12 mouse cellular contexts compared by ENCODE assay signal in the genomic region with DNA sequence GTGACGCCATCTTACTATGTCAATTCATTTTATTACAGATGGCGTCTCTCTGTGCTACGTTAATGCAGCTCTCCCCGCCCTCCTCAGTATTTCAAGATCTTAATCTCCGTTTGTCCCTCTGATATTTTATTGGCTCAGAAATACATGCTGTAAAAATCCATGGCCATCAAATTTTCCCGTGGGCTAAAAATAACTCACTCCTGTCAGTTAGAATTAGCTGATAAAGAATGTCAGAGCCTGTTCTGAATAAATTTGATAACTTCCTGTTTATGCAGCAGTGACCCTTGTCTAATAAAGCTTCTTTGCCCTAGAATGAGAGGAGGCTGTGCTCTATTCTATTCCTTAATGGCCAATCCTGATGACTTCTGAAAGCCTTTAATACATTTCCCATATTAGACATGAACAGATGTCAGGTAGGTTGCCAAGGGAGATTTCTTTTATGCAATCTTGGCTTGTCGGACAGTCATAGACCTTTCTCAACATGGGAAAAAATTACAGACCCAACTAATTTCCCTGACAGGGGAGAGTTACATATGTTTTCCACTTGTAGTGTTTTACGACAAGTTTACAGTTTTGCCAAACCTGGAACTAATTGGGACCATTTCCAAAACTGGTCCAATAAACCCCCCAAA.
A peak's percentile ranks its signal among the peaks of the same experiment; 100 is the strongest.
DNase-seq lines count a peak whose midpoint lies in the region; ATAC-seq and TF ChIP-seq lines count a peak whose summit lies in the region.
"Had no signal": no experiment of that assay in that cellular context is flagged by ENCODE, and none has a peak within 500 bp of the region (broad histone marks: within the 10 kb centered on the region; RNA-seq: fewer than 3 reads in every experiment).

No protein-coding gene starts in this region.

- no peak for TF ChIP-seq CTCF in lung, postnatal 0 days (IDR thresholded peaks at IDR 0.05)

- peaks cover 49% of the 10 kb centered on the region for H3K4me1 ChIP-seq in heart, embryonic 15.5 days (replicated peaks)
- H3K4me1 ChIP-seq in lung, postnatal 0 days (ENCODE audit: insufficient read depth, low read depth, low read length), result peaks cover 32% of the 10 kb centered on the region
- peaks cover 51% of the 10 kb centered on the region for H3K4me1 ChIP-seq in limb, embryonic 12.5 days (replicated peaks)

- DNase-seq in heart, postnatal 36 days, result no peak
- peak; percentile 63 for DNase-seq in lung, postnatal 0 days (ENCODE audit: low spot score)
- no peak for DNase-seq in lung, adult 18-20 months
- DNase-seq in thymus, postnatal 0 days (ENCODE audit: low spot score), result no peak
- DNase-seq in adrenal gland, postnatal 25 days, result no peak
- DNase-seq: cerebellum, adult 9-11 months; right cerebral cortex, adult 18-20 months had no signal

- no peaks in the 10 kb centered on the region for H3K27me3 ChIP-seq in heart, embryonic 15.5 days
- H3K27me3 ChIP-seq in lung, postnatal 0 days (replicated peaks; ENCODE audit: insufficient read depth, low read length), result no peaks in the 10 kb centered on the region
- no peaks in the 10 kb centered on the region for H3K27me3 ChIP-seq in limb, embryonic 12.5 days
- H3K27me3 ChIP-seq: hindbrain, embryonic 15.5 days had no signal

- H3K9ac ChIP-seq in heart, embryonic 15.5 days, result no peak overlapping the region
- no peak overlapping the region for H3K9ac ChIP-seq in lung, postnatal 0 days (replicated peaks; ENCODE audit: low read depth)
- no peak overlapping the region for H3K9ac ChIP-seq in limb, embryonic 12.5 days (replicated peaks)
- H3K9ac ChIP-seq: hindbrain, embryonic 15.5 days had no signal

- no peak overlapping the region for H3K4me3 ChIP-seq in heart, embryonic 15.5 days
- H3K4me3 ChIP-seq in lung, postnatal 0 days (ENCODE audit: low read depth, low read length), result no peak overlapping the region
- H3K4me3 ChIP-seq in limb, embryonic 12.5 days (replicated peaks), result no peak overlapping the region
- H3K4me3 ChIP-seq: hindbrain, embryonic 15.5 days; left cerebral cortex, adult 2 months had no signal

- no peak overlapping the region for H3K4me2 ChIP-seq in heart, embryonic 15.5 days
- H3K4me2 ChIP-seq in lung, postnatal 0 days (replicated peaks; ENCODE audit: low read depth, low read length), result no peak overlapping the region
- H3K4me2 ChIP-seq in limb, embryonic 12.5 days, result peak overlapping the region; percentile 21; the same call in 1 of the 2 replicates
- H3K4me2 ChIP-seq: hindbrain, embryonic 15.5 days had no signal

- no peaks in the 10 kb centered on the region for H3K9me3 ChIP-seq in heart, embryonic 15.5 days (replicated peaks)
- no peaks in the 10 kb centered on the region for H3K9me3 ChIP-seq in lung, postnatal 0 days (ENCODE audit: low read length)
- no peaks in the 10 kb centered on the region for H3K9me3 ChIP-seq in limb, embryonic 12.5 days
- H3K9me3 ChIP-seq: hindbrain, embryonic 15.5 days had no signal

- peak overlapping the region; percentile 41 for H3K27ac ChIP-seq in heart, embryonic 15.5 days
- no peak overlapping the region for H3K27ac ChIP-seq in lung, postnatal 0 days (ENCODE audit: low read length)
- H3K27ac ChIP-seq in limb, embryonic 12.5 days, result peak overlapping the region; percentile 76
- H3K27ac ChIP-seq: hindbrain, embryonic 15.5 days; left cerebral cortex, adult 2 months had no signal

- WGBS in heart, embryonic 15.5 days, result 53% methylated on average over 8 of the region's 8 CpGs
- WGBS in lung, postnatal 0 days, result 40% methylated on average over 8 of the region's 8 CpGs
- 21% methylated on average over 8 of the region's 8 CpGs for WGBS in limb, embryonic 12.5 days

- 0 out of 2 replicates have a peak, but pooled peaks have one; percentile 21 for TF ChIP-seq EP300 in lung, postnatal 0 days (IDR thresholded peaks at IDR 0.05)

- intact Hi-C loops in heart, postnatal 36 days (cut with DNase I), result no loop called here

- no peak for ATAC-seq in heart, embryonic 15.5 days (replicated peaks; ENCODE audit: insufficient number of reproducible peaks, insufficient read depth, low FRiP score, low read depth)
- peak; percentile 26; the same call in 1 of the 2 replicates for ATAC-seq in lung, postnatal 0 days
- peak; percentile 59; the same call in 1 of the 2 replicates for ATAC-seq in limb, embryonic 12.5 days (ENCODE audit: insufficient number of reproducible peaks, insufficient read depth, low FRiP score, low TSS enrichment, low read depth)
- no peak for ATAC-seq in frontal cortex, adult (ENCODE audit: low TSS enrichment)

- H3K36me3 ChIP-seq in heart, embryonic 15.5 days, result peaks cover 12% of the 10 kb centered on the region; the same call in 1 of the 2 replicates
- peaks cover 19% of the 10 kb centered on the region for H3K36me3 ChIP-seq in lung, postnatal 0 days (ENCODE audit: insufficient read depth, low read length)
- H3K36me3 ChIP-seq in limb, embryonic 12.5 days, result peaks cover 47% of the 10 kb centered on the region

Comparison
In these comparisons a context has a peak if more than half of its experiments do, and no peak if none do; other contexts are left out.
1. ATAC-seq: peak in lung, postnatal 0 days (single experiment) and limb, embryonic 12.5 days (single experiment); none in heart, embryonic 15.5 days (single experiment) and frontal cortex, adult (single experiment).